Comparison of ENCODE assay signal across 11 mouse cellular contexts in the genomic region with DNA sequence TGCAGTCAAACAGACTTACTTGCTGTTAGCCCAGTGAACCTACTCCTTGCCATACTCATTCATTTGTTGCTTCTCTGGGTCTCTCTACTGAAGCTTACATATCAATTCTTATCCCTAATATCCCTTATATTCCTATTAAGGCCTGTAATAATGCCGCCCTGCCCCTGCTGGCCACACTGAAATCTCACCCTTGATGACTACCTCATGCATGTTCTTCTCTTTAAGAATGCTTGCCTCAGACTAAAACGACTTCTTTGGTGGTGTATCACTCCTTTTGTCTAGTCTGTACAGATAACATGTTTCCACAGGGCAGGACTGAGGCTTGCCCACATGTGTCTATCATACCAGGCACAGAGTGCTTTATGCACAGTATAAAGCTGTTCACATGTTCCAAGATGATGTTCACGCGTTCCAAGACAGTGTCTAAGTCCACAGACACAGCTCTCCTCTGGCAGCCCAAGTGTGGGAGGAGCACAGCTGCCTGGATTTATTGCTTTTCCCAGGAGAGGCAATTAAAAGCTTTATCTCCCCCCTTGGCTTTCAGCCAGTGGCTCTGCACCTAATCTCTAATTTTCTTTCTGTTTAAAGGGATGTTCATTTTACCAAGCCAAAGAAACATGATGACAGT. TPM values are rescaled to one million over a fixed set of nuclear protein-coding genes. Genes with fewer than 3 reads are reported as not detected.
DNase-seq lines count a peak whose midpoint lies in the region; ATAC-seq and TF ChIP-seq lines count a peak whose summit lies in the region.
"Had no signal": no experiment of that assay in that cellular context is flagged by ENCODE, and none has a peak within 500 bp of the region (broad histone marks: within the 10 kb centered on the region; RNA-seq: fewer than 3 reads in every experiment).

No protein-coding gene starts in this region.

- H3K9me3 ChIP-seq in heart, embryonic 11.5 days (replicated peaks; ENCODE audit: control insufficient read depth, low read length) = no peaks in the 10 kb centered on the region
- H3K9me3 ChIP-seq in intestine, embryonic 14.5 days (ENCODE audit: control insufficient read depth, low read length) = 0 out of 2 replicates have a peak, but pooled peaks cover 2% of the 10 kb centered on the region
- H3K9me3 ChIP-seq in neural tube, embryonic 13.5 days = no peaks in the 10 kb centered on the region

- H3K4me1 ChIP-seq in heart, embryonic 11.5 days (ENCODE audit: control insufficient read depth, insufficient read depth, low read length) = no peaks in the 10 kb centered on the region
- peaks cover 6% of the 10 kb centered on the region for H3K4me1 ChIP-seq in intestine, embryonic 14.5 days (replicated peaks; ENCODE audit: control insufficient read depth, insufficient read depth, low read length)
- peaks cover 12% of the 10 kb centered on the region for H3K4me1 ChIP-seq in neural tube, embryonic 13.5 days (replicated peaks)

- H3K36me3 ChIP-seq in heart, embryonic 11.5 days (ENCODE audit: control insufficient read depth, insufficient read depth, low read length) = no peaks in the 10 kb centered on the region
- H3K36me3 ChIP-seq in intestine, embryonic 14.5 days (ENCODE audit: control insufficient read depth, insufficient read depth, low read length) = no peaks in the 10 kb centered on the region
- H3K36me3 ChIP-seq in neural tube, embryonic 13.5 days = no peaks in the 10 kb centered on the region

- DNase-seq in heart, postnatal 10 days = peak; percentile 10 to 16
- peak; percentile 84 for DNase-seq in brain, embryonic 14.5 days (ENCODE audit: low read depth)
- peak; percentile 63 for DNase-seq in intestine, embryonic 14.5 days (ENCODE audit: low spot score)
- no peak for DNase-seq in spleen, postnatal 36 days (ENCODE audit: low spot score in 2 of 2)
- DNase-seq in spleen, adult 18-20 months = no peak
- DNase-seq: adrenal gland, postnatal 14 days had no signal

- no peak; the same call in 1 of the 2 replicates for ATAC-seq in heart, embryonic 11.5 days (replicated peaks; ENCODE audit: insufficient number of reproducible peaks, low FRiP score, low TSS enrichment)
- peak; percentile 71; the same call in 1 of the 2 replicates for ATAC-seq in intestine, embryonic 14.5 days (replicated peaks; ENCODE audit: low FRiP score, low TSS enrichment, low read depth)
- peak; percentile 89 for ATAC-seq in neural tube, embryonic 13.5 days (ENCODE audit: low read depth)
- no peak for ATAC-seq in inflammation-experienced regulatory T-cells, adult 6 months

- H3K4me3 ChIP-seq in heart, embryonic 11.5 days (ENCODE audit: low read depth, low read length) = no peak overlapping the region
- H3K4me3 ChIP-seq in intestine, embryonic 14.5 days (ENCODE audit: low read depth, low read length) = no peak overlapping the region
- H3K4me3 ChIP-seq in neural tube, embryonic 13.5 days = no peak overlapping the region

- TF ChIP-seq CTCF in brain, embryonic 14.5 days (IDR thresholded peaks at IDR 0.05; ENCODE audit: borderline replicate concordance, extremely low read depth, insufficient read depth, insufficient read length) = no peak

- WGBS in heart, embryonic 11.5 days (ENCODE audit: insufficient replicate concordance) = 55% methylated on average over 4 of the region's 4 CpGs
- 50% methylated on average over 4 of the region's 4 CpGs for WGBS in intestine, embryonic 14.5 days
- 46% methylated on average over 4 of the region's 4 CpGs for WGBS in neural tube, embryonic 13.5 days

- intact Hi-C loops in heart, postnatal 10 days (cut with DNase I) = no loop called here

- TF ChIP-seq POLR2A in brain, embryonic 14.5 days (IDR thresholded peaks at IDR 0.05; ENCODE audit: borderline replicate concordance, extremely low read depth, insufficient read depth, insufficient read length, poor library complexity, severe bottlenecking) = no peak

- H3K9ac ChIP-seq in heart, embryonic 11.5 days (ENCODE audit: low read depth, low read length) = no peak overlapping the region
- no peak overlapping the region for H3K9ac ChIP-seq in intestine, embryonic 14.5 days (ENCODE audit: low read length)
- no peak overlapping the region for H3K9ac ChIP-seq in neural tube, embryonic 13.5 days

- no peak overlapping the region for H3K27ac ChIP-seq in heart, embryonic 11.5 days (ENCODE audit: low read depth, low read length)
- H3K27ac ChIP-seq in intestine, embryonic 14.5 days (ENCODE audit: low read depth) = no peak overlapping the region
- H3K27ac ChIP-seq in neural tube, embryonic 13.5 days (replicated peaks) = no peak overlapping the region
- H3K27ac ChIP-seq: macrophage had no signal

- H3K27me3 ChIP-seq in heart, embryonic 11.5 days (ENCODE audit: control insufficient read depth, insufficient read depth, low read length) = no peaks in the 10 kb centered on the region
- no peaks in the 10 kb centered on the region for H3K27me3 ChIP-seq in intestine, embryonic 14.5 days (replicated peaks; ENCODE audit: control insufficient read depth, insufficient read depth, low read length)
- no peaks in the 10 kb centered on the region for H3K27me3 ChIP-seq in neural tube, embryonic 13.5 days
- H3K27me3 ChIP-seq: CH12.LX had no signal

- H3K4me2 ChIP-seq in heart, embryonic 11.5 days = no peak overlapping the region
- no peak overlapping the region for H3K4me2 ChIP-seq in intestine, embryonic 14.5 days (ENCODE audit: low read length)
- no peak overlapping the region for H3K4me2 ChIP-seq in neural tube, embryonic 13.5 days

RNA-seq across cellular contexts. Expression of a gene that starts 55.9 kb away (rescaled TPM):
- total RNA-seq in heart, postnatal 10 days (2021) = under 1 TPM in 1 of 2 experiments, not detected in 1; 0.14 TPM
- 0.15 and 0.33 TPM in 2 replicates for polyA plus RNA-seq in heart, embryonic 11.5 days (2014; fragmentation: Nextera tagmentation; extraction: Ambion mirVana)
- 1.00 and 1.3 TPM in 2 replicates for polyA plus RNA-seq in brain, embryonic 14.5 days (2012; rRNA removed)
- polyA plus RNA-seq in intestine, embryonic 14.5 days (2014; fragmentation: Nextera tagmentation; extraction: Ambion mirVana) = 0.99 and 1.7 TPM in 2 replicates
- 0.88 and 1.2 TPM in 2 replicates for polyA plus RNA-seq in neural tube, embryonic 13.5 days (2015; fragmentation: Nextera tagmentation; extraction: Ambion mirVana)
- polyA plus RNA-seq in inflammation-experienced regulatory T-cells, adult 6 months (2017; shearing (Covaris generic)) = not detected

Comparison
In these comparisons a context has a peak if more than half of its experiments do, and no peak if none do; other contexts are left out.
1. DNase-seq: peak in heart, postnatal 10 days (2 of 2), brain, embryonic 14.5 days (single experiment) and intestine, embryonic 14.5 days (single experiment); none in spleen, postnatal 36 days (0 of 2) and spleen, adult 18-20 months (0 of 2).
2. ATAC-seq: peak in intestine, embryonic 14.5 days (single experiment) and neural tube, embryonic 13.5 days (single experiment); none in heart, embryonic 11.5 days (single experiment) and inflammation-experienced regulatory T-cells, adult 6 months (single experiment).